Mouse (Mus musculus) frontal cortex, postnatal 10 days (tissue): ENCODE data around the gene AC153137.1.
"Not testable (repeated sequence)": the region's sequence is repeated elsewhere in the genome, so short reads cannot be mapped to it uniquely, and the experiment has no call there.

Experiments used
- DNase-seq, 2 experiments: peaks; one replicate each; pipeline ENCODE4 v3.0.0; 2022; ENCODE audit warnings: low spot score in 2 of 2, mixed read lengths in 1 of 2

The AC153137.1 gene

GRCm38 (mm10) chr1:30977868-30978267 lies at the start of gene AC153137.1:
Gene AC153137.1, minus strand, starts transcription at chr1:30977968.
- not testable (repeated sequence) for DNase-seq

DNA sequence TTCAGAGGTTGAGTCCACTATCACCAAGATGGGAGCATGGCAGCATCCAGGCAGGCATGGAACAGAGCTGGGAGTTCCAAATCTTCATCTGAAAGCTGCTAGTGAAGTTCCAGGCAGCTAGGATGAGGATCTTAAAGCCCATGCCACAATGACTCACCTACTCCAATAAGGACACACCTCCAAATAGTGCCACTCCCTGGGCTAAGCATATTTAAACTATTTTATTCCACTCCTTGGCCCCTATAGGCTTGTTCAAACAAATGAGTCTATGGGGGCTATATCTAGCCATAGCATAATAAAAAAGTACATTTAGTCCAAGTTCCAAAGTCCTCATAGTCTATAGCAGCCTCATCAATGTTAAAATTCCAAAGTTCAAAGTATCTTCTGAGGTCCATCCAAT lies 45.4 kb upstream of the AC153137.1 start:
- DNase-seq = no peak

DNA sequence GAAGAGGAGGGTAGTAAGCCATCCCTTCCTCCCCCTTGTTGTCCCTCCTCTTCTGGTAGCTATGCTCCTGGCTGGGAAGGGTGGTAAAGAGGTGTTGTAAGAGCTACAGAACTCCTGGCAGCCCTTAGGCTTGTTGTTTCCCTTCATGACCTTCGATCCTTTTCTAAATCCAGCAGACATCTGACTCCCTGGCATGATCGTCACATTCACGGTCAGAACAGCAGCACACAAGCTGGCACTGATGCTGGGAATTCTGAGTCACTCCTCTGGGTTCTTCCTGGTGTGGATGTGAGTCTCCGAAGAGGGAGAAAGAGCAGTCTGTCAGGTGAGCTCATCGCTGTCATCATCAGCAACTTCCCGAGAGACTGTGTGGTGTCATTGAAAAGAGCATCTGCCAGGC lies 41.5 kb upstream of the AC153137.1 start:
- no peak for DNase-seq

GRCm38 (mm10) chr1:31017377-31017776 lies 39.6 kb upstream of the AC153137.1 start:
- DNase-seq = no peak

- DNase-seq = no peak
Measured at GRCm38 (mm10) chr1:31016068-31016467, 38.3 kb upstream of the AC153137.1 start.

- DNase-seq = no peak
Measured at GRCm38 (mm10) chr1:31015261-31015660, 37.5 kb upstream of the AC153137.1 start.

- not testable (repeated sequence) for DNase-seq
Measured at GRCm38 (mm10) chr1:30977239-30977638, 529 bp downstream of the AC153137.1 start.

DNA sequence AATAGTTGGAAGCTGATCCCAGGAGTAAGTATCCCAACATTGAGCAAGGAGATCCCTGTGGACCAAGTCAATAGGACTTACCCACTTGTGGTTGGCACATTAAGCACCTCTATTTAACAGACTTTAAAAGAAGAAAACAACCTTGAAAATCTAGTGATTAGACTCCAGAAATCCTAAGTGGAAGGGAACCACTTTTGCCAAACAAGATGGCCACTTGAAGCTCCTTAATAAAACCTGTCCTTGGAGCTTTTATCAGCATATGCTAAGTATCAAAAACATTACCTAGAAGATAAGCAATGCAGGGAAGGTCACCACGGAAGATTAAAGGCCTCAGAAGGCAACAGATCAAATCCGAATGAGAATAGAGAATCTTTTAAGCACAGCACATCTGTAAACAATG lies 26.0 kb downstream of the AC153137.1 start:
- DNase-seq = no peak

GRCm38 (mm10) chr1:30950456-30950835 lies 27.3 kb downstream of the AC153137.1 start:
- DNase-seq = no peak

DNA sequence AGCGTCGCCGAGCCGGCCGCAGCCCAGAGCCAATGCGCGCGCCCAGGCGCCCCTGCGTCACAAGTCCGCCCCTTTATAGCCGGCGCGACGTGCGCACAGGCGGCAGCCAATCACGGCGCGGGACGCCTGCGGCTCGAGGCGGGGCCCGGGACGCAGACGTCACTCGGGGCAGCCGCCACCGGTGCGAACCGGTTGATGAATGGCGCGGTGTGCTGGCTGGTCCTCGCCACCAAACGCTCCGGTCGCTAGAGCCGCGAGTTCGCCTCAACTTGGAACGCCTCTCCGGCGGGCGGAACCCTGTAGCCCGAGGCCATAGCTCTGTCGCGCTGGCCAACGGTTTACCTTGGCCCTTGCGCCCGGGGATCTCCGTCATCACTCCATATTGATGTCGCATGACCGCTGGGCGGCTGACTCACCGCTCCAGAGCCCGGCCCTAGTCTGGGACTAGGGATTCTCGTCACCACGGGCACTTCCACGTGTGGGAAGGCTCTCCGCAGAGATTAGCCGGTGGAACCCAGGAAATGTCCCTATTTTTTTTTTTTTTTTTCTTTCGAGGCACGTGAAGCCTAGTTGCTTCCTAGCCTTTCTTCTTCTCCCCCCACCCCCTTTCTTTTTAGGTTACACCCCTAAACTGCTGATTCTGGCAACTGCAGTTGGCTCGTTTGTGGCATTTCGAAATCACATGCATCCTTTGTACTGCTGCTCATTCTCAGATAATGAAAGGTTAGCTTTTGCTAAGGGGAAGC lies 27.9 kb downstream of the AC153137.1 start:
- DNase-seq = peak; percentile 95 to 97

DNA sequence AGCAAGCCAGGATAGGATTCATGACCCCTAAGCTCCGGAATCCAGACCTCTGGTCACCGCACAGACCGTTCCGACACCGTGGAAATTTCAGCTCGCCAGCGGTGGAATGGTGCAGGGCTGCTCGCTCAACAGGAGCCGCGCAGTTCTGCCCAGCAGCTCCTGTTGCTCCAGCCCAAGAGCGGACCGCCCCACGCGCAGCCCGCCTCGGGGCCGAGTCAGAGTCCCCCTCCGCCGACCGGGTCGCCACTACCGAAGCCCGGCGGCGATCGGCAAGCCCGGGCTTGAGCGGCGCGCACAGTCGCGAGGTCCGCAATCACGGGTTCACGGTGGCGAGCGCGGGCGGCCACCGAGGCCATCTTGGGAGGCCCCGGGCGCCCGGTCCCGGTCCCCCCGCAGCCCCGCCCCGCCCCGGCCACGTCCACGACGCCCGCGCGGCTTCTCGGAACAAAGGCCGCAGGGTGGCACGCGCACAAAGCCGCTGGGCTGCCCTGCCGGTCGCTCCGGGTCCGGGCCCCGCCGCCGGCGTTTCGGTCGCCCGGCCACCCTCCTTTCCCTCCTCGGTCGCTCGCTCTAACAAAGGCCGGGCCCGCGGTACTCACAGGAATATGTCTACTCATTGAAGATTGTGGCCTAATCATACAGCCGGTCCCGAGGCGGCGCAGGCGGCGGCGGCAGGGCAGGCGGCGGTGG lies 28.7 kb downstream of the AC153137.1 start:
- peak; percentile 29 to 56 for DNase-seq

- peak in 1 of 2 experiments; percentile 32 for DNase-seq
Measured at GRCm38 (mm10) chr1:30948361-30948949, 29.3 kb downstream of the AC153137.1 start.

- no peak for DNase-seq
Measured at GRCm38 (mm10) chr1:30945136-30945535, 32.6 kb downstream of the AC153137.1 start.

- DNase-seq = no peak
Measured at GRCm38 (mm10) chr1:30940571-30940970, 37.2 kb downstream of the AC153137.1 start.

- no peak for DNase-seq
Measured at GRCm38 (mm10) chr1:30938392-30938791, 39.4 kb downstream of the AC153137.1 start.

DNA sequence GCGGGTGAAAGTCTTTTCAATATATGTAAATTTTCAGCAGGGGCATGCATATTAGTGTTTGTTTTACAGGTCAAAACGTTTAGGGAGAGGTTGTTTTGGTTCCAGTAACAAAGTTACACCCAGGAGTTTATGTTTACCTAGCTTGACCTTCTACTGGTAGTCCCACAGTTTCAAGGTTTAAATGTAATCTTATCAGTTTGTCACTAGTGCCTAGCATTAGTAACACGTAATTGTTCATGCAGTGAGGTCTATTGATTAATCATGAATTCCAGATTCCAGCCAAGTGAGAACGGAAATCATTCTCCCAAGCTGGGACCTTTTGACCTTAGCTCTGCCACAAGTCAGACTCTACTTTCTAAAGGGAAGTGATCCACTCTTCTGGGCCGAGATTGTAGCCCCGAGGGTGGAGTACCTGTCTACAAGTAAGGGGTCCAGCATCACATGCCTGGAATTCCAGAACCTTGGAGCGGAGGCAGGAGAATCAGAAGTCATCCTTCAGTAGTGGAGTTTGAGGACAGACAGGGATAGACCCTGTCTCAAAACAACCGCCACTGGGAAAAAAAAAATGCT lies 40.3 kb downstream of the AC153137.1 start:
- DNase-seq = no peak

- DNase-seq = no peak
Measured at GRCm38 (mm10) chr1:30936488-30936887, 41.3 kb downstream of the AC153137.1 start.

- DNase-seq = no peak
Measured at GRCm38 (mm10) chr1:30930823-30931222, 46.9 kb downstream of the AC153137.1 start.

GRCm38 (mm10) chr1:30930194-30930593 lies 47.6 kb downstream of the AC153137.1 start:
- no peak for DNase-seq
